Mouse (Mus musculus): ENCODE results near the gene Abi1. TPM values are rescaled to one million over a fixed set of nuclear protein-coding genes. Genes with fewer than 3 reads are reported as not detected.

Abi1 gene
- polyA plus RNA-seq, 1 experiment from 2014 or later = 50.8 TPM

Other genes with a start within 250 kb of the Abi1 start
- gene Pdss1, start 144.7 kb downstream of the Abi1 start, polyA plus RNA-seq (2014; fragmentation: Nextera tagmentation; extraction: Ambion mirVana) = 16.5 and 19.1 TPM in 2 replicates
- 27.1 and 28.8 TPM in 2 replicates for gene Acbd5, start 27.9 kb upstream of the Abi1 start, polyA plus RNA-seq (2014; fragmentation: Nextera tagmentation; extraction: Ambion mirVana)
- gene Mastl, start 115.8 kb upstream of the Abi1 start, polyA plus RNA-seq (2014; fragmentation: Nextera tagmentation; extraction: Ambion mirVana) = 8.5 and 9.4 TPM in 2 replicates
- gene Yme1l1, start 116.1 kb upstream of the Abi1 start, polyA plus RNA-seq (2014; fragmentation: Nextera tagmentation; extraction: Ambion mirVana) = 76.5 and 78.6 TPM in 2 replicates
- gene 4931423N10Rik, start 167.2 kb upstream of the Abi1 start, polyA plus RNA-seq (2014; fragmentation: Nextera tagmentation; extraction: Ambion mirVana) = 0.15 TPM in 1 of 2 replicates, not detected in the other